ENCODE assay signal across 10 mouse cellular contexts in the genomic region with DNA sequence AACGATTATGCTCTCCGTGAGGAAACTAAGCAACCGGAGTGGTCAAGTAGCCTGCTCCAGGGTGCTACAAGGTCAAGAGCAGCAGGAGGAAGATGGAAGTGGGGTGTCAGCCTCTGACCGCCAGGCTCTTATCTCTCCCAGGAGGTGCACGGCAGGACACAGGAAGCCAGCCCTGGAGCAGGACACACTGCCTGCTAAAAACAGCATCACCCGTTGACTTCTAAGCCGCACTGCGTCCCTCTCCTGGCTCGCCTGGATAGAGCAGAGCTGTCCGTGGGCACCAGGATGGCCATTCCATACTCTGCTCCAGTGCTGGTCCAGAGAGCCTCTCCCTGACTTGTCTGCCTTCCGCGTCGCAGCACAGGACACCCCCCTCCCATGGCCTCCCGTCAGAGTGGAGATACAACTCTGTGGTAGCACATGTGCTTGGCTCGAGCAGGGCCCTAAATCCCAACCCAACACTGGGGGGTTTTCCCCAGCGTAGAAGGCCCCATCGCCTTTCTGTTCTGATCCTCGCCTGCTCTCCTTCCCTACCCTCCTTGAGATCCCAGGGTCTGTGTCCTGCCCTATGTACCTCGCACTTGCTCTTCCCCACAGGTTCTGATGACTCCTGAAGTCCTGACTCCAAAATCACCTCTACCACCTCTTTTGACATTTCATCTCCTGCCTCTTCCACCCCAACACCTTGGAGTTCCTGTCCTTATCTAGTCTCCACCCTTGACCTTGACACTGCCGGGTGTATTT. TPM values are rescaled to one million over a fixed set of nuclear protein-coding genes. Genes with fewer than 3 reads are reported as not detected.
DNase-seq lines count a peak whose midpoint lies in the region; ATAC-seq and TF ChIP-seq lines count a peak whose summit lies in the region.
"Had no signal": no experiment of that assay in that cellular context is flagged by ENCODE, and none has a peak within 500 bp of the region (broad histone marks: within the 10 kb centered on the region; RNA-seq: fewer than 3 reads in every experiment).

No protein-coding gene starts in this region.

- H3K4me3 ChIP-seq in lung, postnatal 0 days (ENCODE audit: low read depth, low read length) = no peak overlapping the region
- H3K4me3 ChIP-seq in heart, embryonic 10.5 days = peak overlapping the region; percentile 33
- no peak overlapping the region for H3K4me3 ChIP-seq in intestine, embryonic 14.5 days (ENCODE audit: low read depth, low read length)
- H3K4me3 ChIP-seq: hindbrain, embryonic 15.5 days; midbrain, embryonic 15.5 days had no signal

- peak; percentile 24 for ATAC-seq in lung, postnatal 0 days
- no peak for ATAC-seq in intestine, embryonic 14.5 days (replicated peaks; ENCODE audit: low FRiP score, low TSS enrichment, low read depth)
- peak; percentile 18; the same call in 1 of the 2 replicates for ATAC-seq in megakaryocyte, adult 5-6 weeks (ENCODE audit: poor library complexity, severe bottlenecking)
- ATAC-seq: midbrain, embryonic 15.5 days had no signal

- H3K4me2 ChIP-seq in lung, postnatal 0 days (replicated peaks; ENCODE audit: low read depth, low read length) = no peak overlapping the region
- H3K4me2 ChIP-seq in intestine, embryonic 14.5 days (ENCODE audit: low read length) = 0 out of 2 replicates have a peak overlapping the region, but pooled peaks have one; percentile 5
- H3K4me2 ChIP-seq: hindbrain, embryonic 15.5 days; midbrain, embryonic 15.5 days had no signal

- peak; percentile 18; the same call in 1 of the 2 replicates for TF ChIP-seq CTCF in lung, postnatal 0 days (IDR thresholded peaks at IDR 0.05)

- no peak overlapping the region for H3K9ac ChIP-seq in lung, postnatal 0 days (replicated peaks; ENCODE audit: low read depth)
- no peak overlapping the region for H3K9ac ChIP-seq in intestine, embryonic 14.5 days (ENCODE audit: low read length)
- H3K9ac ChIP-seq: hindbrain, embryonic 15.5 days; midbrain, embryonic 15.5 days had no signal

- no peak for DNase-seq in lung, postnatal 0 days (ENCODE audit: low spot score)
- no peak for DNase-seq in lung, postnatal 10 days
- DNase-seq in heart, embryonic 10.5 days (ENCODE audit: low spot score) = peak; percentile 87
- no peak for DNase-seq in intestine, embryonic 14.5 days (ENCODE audit: low spot score)
- no peak for DNase-seq in embryo, embryonic 10 days (ENCODE audit: low spot score)
- no peak for DNase-seq in frontal cortex, postnatal 10 days (ENCODE audit: low spot score in 2 of 2)
- DNase-seq: cerebellum, adult 18-20 months had no signal

- TF ChIP-seq EP300 in lung, postnatal 0 days (IDR thresholded peaks at IDR 0.05) = no peak

- no peaks in the 10 kb centered on the region for H3K9me3 ChIP-seq in lung, postnatal 0 days (ENCODE audit: low read length)
- no peaks in the 10 kb centered on the region for H3K9me3 ChIP-seq in heart, embryonic 10.5 days
- H3K9me3 ChIP-seq in intestine, embryonic 14.5 days (ENCODE audit: control insufficient read depth, low read length) = no peaks in the 10 kb centered on the region
- H3K9me3 ChIP-seq: hindbrain, embryonic 15.5 days; midbrain, embryonic 15.5 days had no signal

- H3K27me3 ChIP-seq in lung, postnatal 0 days (replicated peaks; ENCODE audit: insufficient read depth, low read length) = no peaks in the 10 kb centered on the region
- H3K27me3 ChIP-seq in heart, embryonic 10.5 days (ENCODE audit: insufficient read depth, poor library complexity, severe bottlenecking) = no peaks in the 10 kb centered on the region
- H3K27me3 ChIP-seq in intestine, embryonic 14.5 days (replicated peaks; ENCODE audit: control insufficient read depth, insufficient read depth, low read length) = no peaks in the 10 kb centered on the region
- H3K27me3 ChIP-seq: hindbrain, embryonic 15.5 days; midbrain, embryonic 15.5 days had no signal

- H3K27ac ChIP-seq in lung, postnatal 0 days (ENCODE audit: low read length) = peak overlapping the region; percentile 55
- peak overlapping the region; percentile 83 for H3K27ac ChIP-seq in heart, embryonic 10.5 days
- peak overlapping the region; percentile 16; the same call in 1 of the 2 replicates for H3K27ac ChIP-seq in intestine, embryonic 14.5 days (ENCODE audit: low read depth)
- H3K27ac ChIP-seq: hindbrain, embryonic 15.5 days; midbrain, embryonic 15.5 days had no signal

- H3K36me3 ChIP-seq in lung, postnatal 0 days (ENCODE audit: insufficient read depth, low read length) = no peaks in the 10 kb centered on the region
- H3K36me3 ChIP-seq in heart, embryonic 10.5 days = no peaks in the 10 kb centered on the region; the same call in 1 of the 2 replicates
- H3K36me3 ChIP-seq in intestine, embryonic 14.5 days (ENCODE audit: control insufficient read depth, insufficient read depth, low read length) = no peaks in the 10 kb centered on the region
- H3K36me3 ChIP-seq: hindbrain, embryonic 15.5 days; midbrain, embryonic 15.5 days had no signal

- WGBS in lung, postnatal 0 days = 40% methylated on average over 20 of the region's 20 CpGs
- WGBS in heart, embryonic 10.5 days = 17% methylated on average over 20 of the region's 20 CpGs
- WGBS in intestine, embryonic 14.5 days = 62% methylated on average over 20 of the region's 20 CpGs

- peaks cover 13% of the 10 kb centered on the region for H3K4me1 ChIP-seq in lung, postnatal 0 days (ENCODE audit: insufficient read depth, low read depth, low read length)
- H3K4me1 ChIP-seq in heart, embryonic 10.5 days = peaks cover 50% of the 10 kb centered on the region
- peaks cover 20% of the 10 kb centered on the region for H3K4me1 ChIP-seq in intestine, embryonic 14.5 days (replicated peaks; ENCODE audit: control insufficient read depth, insufficient read depth, low read length)
- H3K4me1 ChIP-seq: hindbrain, embryonic 15.5 days; midbrain, embryonic 15.5 days had no signal

RNA-seq across cellular contexts. Expression of a gene that starts 45.8 kb away (rescaled TPM):
- 104 and 106 TPM in 2 replicates for polyA plus RNA-seq in lung, postnatal 0 days (2015; fragmentation: Nextera tagmentation; extraction: Ambion mirVana)
- polyA plus RNA-seq in heart, embryonic 10.5 days (2016; fragmentation: Nextera tagmentation; extraction: Ambion mirVana) = 15.3 and 25.7 TPM in 2 replicates
- polyA plus RNA-seq in intestine, embryonic 14.5 days (2014; fragmentation: Nextera tagmentation; extraction: Ambion mirVana) = 27.4 and 28.8 TPM in 2 replicates
- total RNA-seq in megakaryocyte, adult 5-6 weeks (2015) = 1.8 and 3.7 TPM in 2 replicates
- 2.3 and 3.4 TPM in 2 replicates for total RNA-seq in megakaryocyte, adult 5-6 weeks (2017)

Comparison
In these comparisons a context has a peak if more than half of its experiments do, and no peak if none do; other contexts are left out.
1. H3K27ac ChIP-seq: peak in every context shown above with its lines; median percentile 83 in heart, embryonic 10.5 days; 55 in lung, postnatal 0 days; 16 in intestine, embryonic 14.5 days.